Mouse (Mus musculus): ENCODE data around the gene D230025D16Rik.
"Not testable (repeated sequence)": the region's sequence is repeated elsewhere in the genome, so short reads cannot be mapped to it uniquely, and the experiment has no call there.

Gene D230025D16Rik

GRCm38 (mm10) chr8:105224413-105225271 is at the start of gene D230025D16Rik:
TSS of gene D230025D16Rik (plus strand) at chr8:105225145.
- DNase-seq (ENCODE audit: extremely low spot score, low spot score): peak; percentile 98

GRCm38 (mm10) chr8:105175287-105175686 is 49.7 kb upstream of the D230025D16Rik start:
- DNase-seq (ENCODE audit: extremely low spot score, low spot score): not testable (repeated sequence)

GRCm38 (mm10) chr8:105178211-105178800 is 46.6 kb upstream of the D230025D16Rik start:
- DNase-seq (ENCODE audit: extremely low spot score, low spot score): no peak

- DNase-seq (ENCODE audit: extremely low spot score, low spot score): no peak
These were observed 42.7 kb upstream of the D230025D16Rik start for GRCm38 (mm10) chr8:105182201-105182600.

GRCm38 (mm10) chr8:105186467-105187005 is 38.4 kb upstream of the D230025D16Rik start:
- DNase-seq (ENCODE audit: extremely low spot score, low spot score): no peak

- DNase-seq (ENCODE audit: extremely low spot score, low spot score): no peak
These were observed 32.8 kb upstream of the D230025D16Rik start for GRCm38 (mm10) chr8:105192182-105192581.

GRCm38 (mm10) chr8:105205748-105206147 is 19.2 kb upstream of the D230025D16Rik start:
- DNase-seq (ENCODE audit: extremely low spot score, low spot score): no peak

- no peak for DNase-seq (ENCODE audit: extremely low spot score, low spot score)
These were observed 18.1 kb upstream of the D230025D16Rik start for GRCm38 (mm10) chr8:105206766-105207275.

GRCm38 (mm10) chr8:105207675-105208273 is 17.2 kb upstream of the D230025D16Rik start:
- no peak for DNase-seq (ENCODE audit: extremely low spot score, low spot score)

GRCm38 (mm10) chr8:105209153-105210110 is 15.5 kb upstream of the D230025D16Rik start:
- no peak for DNase-seq (ENCODE audit: extremely low spot score, low spot score)

GRCm38 (mm10) chr8:105214104-105214503 is 10.8 kb upstream of the D230025D16Rik start:
- no peak for DNase-seq (ENCODE audit: extremely low spot score, low spot score)

- no peak for DNase-seq (ENCODE audit: extremely low spot score, low spot score)
These were observed 6.9 kb upstream of the D230025D16Rik start for GRCm38 (mm10) chr8:105217926-105218522.

- DNase-seq (ENCODE audit: extremely low spot score, low spot score): no peak
These were observed 1.1 kb upstream of the D230025D16Rik start for GRCm38 (mm10) chr8:105223850-105224249.

- no peak for DNase-seq (ENCODE audit: extremely low spot score, low spot score)
These were observed 288 bp downstream of the D230025D16Rik start for GRCm38 (mm10) chr8:105225272-105225593.

- DNase-seq (ENCODE audit: extremely low spot score, low spot score): no peak
These were observed 972 bp downstream of the D230025D16Rik start for GRCm38 (mm10) chr8:105225917-105226316.

- DNase-seq (ENCODE audit: extremely low spot score, low spot score): no peak
These were observed 6.8 kb downstream of the D230025D16Rik start for GRCm38 (mm10) chr8:105231503-105232320.

- DNase-seq (ENCODE audit: extremely low spot score, low spot score): not testable (repeated sequence)
These were observed 7.4 kb downstream of the D230025D16Rik start for GRCm38 (mm10) chr8:105232321-105232693.

- no peak for DNase-seq (ENCODE audit: extremely low spot score, low spot score)
These were observed 8.4 kb downstream of the D230025D16Rik start for GRCm38 (mm10) chr8:105233126-105233935.

- DNase-seq (ENCODE audit: extremely low spot score, low spot score): no peak
These were observed 10.3 kb downstream of the D230025D16Rik start for GRCm38 (mm10) chr8:105235206-105235605.
